Mouse (Mus musculus) embryo, embryonic 11.5 days (tissue): ENCODE data around the gene Uox.

ENCODE experiments used
- DNase-seq: peaks from one replicate; pipeline ENCODE4 v3.0.0-alpha.2; 2012; ENCODE audit warnings: low read depth, low spot score

Uox gene

GRCm38 (mm10) chr3:146583908-146584307, 13.7 kb downstream of the Uox start:
- no peak for DNase-seq

DNA sequence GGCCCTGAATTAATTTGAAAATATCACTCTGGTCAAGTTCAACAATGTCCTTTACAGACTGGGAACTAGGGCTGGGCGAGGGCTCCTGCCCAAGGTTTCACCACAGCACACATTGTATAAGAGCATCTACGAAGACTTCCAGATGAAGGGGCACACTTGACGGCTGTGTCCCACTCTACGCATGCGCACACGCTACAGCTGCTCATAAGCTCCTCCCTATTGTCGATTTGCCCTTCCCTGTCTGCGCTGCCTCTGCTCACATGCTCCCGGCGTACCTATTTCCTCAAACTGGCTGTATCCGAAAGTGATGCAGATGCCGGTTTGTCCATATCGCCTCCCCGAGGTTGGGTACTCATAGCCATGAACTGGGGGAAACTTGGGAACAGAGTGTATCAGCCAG, 16.4 kb downstream of the Uox start:
- no peak for DNase-seq

DNA sequence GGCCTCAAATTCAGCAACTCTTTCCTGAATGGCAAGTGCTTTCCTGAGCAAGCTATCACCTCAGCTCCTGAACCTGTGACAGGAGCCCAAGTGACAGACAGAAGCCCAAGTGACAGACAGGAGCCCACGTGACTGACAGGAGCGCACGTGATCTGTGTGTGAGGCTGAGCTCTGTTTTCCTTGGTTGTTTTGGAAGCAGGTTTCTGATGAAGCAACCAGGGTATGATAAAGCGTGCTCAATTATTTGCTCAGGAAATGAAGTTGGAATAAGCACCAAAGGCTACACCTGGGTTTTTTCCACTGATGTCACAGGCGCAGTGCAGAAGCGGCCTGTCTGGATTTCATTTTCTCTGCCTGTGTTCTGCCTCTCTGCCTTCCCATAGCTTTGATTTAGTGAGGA, 19.3 kb downstream of the Uox start:
- no peak for DNase-seq

DNA sequence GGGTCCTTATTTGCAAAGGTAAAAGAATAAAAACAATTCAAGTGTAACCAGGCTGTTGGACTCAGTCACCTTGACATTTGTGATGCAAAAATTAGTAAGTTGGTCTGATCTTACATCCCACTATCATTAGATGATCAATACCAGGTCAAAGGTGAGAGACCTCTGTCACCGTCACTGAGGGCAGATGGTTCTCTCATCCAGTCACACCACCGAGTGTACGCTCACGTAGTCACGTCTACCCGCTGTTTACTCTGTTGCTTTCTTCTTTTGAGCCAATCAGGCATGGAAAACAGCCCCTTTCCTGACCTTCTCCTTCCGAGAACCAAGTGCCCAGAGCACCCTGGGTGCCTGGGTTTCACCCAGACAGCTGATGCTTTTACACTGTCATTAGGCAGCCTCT, 20.9 kb downstream of the Uox start:
- DNase-seq, result no peak

DNA sequence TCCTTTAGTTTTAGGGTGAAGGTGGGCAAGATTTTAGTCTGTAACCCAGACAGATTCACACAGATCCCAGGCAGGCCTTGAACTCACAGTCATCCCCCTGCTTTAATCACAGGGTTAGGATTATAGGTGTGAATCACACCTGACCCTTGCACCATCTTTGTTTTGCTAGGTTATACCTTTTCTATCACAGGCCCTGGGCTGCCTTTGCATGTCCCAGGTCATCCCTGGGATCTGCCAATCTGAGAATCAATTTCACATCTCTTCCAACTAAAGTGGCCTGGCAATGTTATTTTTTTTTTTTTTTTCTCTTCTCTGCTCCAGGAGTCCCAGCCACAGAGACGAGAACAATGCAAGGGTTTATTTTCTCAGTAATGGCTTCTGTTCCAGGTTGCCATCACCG, 21.4 kb downstream of the Uox start:
- DNase-seq, result no peak

- DNase-seq, result no peak
These were observed 25.2 kb downstream of the Uox start for GRCm38 (mm10) chr3:146595440-146595839.

- DNase-seq, result no peak
These were observed 26.2 kb downstream of the Uox start for GRCm38 (mm10) chr3:146596387-146596786.

GRCm38 (mm10) chr3:146596864-146597263, 26.6 kb downstream of the Uox start:
- no peak for DNase-seq

GRCm38 (mm10) chr3:146598411-146598810, 28.2 kb downstream of the Uox start:
- DNase-seq, result no peak

- DNase-seq, result no peak
These were observed 29.1 kb downstream of the Uox start for GRCm38 (mm10) chr3:146599198-146599900.

DNA sequence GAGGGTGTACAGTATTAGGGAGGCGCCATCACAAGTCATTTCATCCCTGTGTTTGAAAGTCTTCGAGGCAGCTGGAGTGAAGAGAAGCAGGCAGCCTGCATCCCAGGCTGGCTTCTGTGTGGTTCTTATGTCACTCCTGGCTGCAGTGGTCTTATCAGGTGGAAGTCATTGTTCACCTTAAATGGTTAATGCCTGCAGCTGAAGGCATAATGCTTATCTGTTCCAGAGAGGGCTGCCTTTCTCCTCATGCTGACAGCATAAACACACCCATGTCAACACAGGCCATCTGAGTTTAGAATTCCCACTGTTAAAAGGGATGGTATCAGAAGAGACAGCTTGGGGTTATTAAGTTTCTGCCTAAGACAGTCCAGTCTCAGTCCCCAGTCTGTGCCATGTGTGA, 31.0 kb downstream of the Uox start:
- no peak for DNase-seq

DNA sequence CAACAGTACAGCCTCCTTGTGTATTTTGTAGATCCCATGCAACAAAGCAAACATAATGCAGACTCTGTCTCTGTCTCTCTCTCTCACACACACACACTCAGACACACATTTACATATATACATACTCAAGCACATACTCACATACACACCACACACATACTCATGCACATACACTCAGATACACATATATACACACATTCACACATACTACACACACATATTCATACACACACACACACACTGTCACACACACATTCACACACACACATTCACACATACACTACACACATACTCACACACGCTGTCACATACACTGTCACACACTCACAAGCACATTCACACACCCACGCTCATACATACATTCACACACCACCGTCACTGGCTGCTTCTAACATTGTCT, 32.3 kb downstream of the Uox start:
- no peak for DNase-seq

DNA sequence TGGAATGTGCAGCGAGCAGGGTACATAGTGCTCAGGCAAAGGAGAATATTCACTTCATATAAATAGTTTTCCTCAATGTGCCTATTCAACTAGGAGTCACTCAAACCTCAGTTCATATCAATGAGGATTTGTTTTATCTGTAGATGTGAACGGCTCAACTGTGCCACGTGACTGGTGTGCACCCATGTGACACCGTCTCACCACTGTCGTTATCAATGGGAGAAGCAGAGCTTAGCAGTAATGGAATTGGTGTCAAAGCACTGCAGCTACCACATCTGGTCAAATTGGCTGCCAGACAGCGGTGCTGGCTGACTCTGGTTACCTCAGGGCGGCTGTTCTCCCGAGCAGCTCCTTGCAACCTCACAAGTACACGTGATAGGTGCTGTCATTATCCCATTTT, 34.4 kb downstream of the Uox start:
- no peak for DNase-seq

GRCm38 (mm10) chr3:146607368-146607767, 37.1 kb downstream of the Uox start:
- no peak for DNase-seq

GRCm38 (mm10) chr3:146610322-146610721, 40.1 kb downstream of the Uox start:
- DNase-seq, result no peak

DNA sequence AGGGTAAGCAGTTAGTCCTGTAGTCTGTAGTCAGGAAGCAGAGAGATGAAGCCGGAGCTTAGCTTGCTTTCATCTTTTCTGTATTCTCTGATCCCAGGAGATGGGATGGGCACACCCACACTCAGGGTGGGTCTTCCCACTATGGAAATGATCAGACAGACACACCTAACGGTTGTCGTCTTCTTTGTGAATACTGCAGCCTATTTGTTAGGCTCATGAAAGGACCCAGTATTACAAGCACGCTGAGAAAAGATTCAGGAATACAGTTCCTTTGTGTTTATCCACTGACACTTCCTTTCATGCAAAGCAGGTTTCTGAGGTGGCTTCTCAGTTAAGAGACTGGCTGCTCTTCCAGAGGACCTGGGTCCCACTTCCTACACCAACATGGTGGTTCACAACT, 41.0 kb downstream of the Uox start:
- no peak for DNase-seq

DNA sequence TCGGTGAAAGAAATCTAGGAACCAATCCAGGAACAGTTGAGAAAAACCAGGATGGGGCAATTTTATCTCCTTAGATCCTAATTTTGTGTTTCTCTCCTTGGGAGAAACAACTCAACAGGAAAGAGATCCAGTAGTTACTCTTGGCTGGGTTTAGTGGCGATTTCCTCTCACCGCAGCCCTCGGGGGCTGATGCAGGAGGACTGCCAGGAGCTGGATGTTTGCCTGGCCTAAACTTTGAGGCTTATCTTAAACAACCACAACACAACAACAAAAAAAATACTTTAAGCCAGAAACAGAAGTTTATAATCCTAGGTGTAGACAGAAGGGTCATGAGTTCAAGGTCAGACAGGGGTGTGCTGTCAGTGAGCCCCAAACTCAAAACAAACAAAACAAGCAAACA, 41.6 kb downstream of the Uox start:
- no peak for DNase-seq

- DNase-seq, result no peak
These were observed 45.3 kb downstream of the Uox start, which contains the start of gene Dnase2b for GRCm38 (mm10) chr3:146615496-146615895. TSS of gene Dnase2b (minus strand) at chr3:146615596.

DNA sequence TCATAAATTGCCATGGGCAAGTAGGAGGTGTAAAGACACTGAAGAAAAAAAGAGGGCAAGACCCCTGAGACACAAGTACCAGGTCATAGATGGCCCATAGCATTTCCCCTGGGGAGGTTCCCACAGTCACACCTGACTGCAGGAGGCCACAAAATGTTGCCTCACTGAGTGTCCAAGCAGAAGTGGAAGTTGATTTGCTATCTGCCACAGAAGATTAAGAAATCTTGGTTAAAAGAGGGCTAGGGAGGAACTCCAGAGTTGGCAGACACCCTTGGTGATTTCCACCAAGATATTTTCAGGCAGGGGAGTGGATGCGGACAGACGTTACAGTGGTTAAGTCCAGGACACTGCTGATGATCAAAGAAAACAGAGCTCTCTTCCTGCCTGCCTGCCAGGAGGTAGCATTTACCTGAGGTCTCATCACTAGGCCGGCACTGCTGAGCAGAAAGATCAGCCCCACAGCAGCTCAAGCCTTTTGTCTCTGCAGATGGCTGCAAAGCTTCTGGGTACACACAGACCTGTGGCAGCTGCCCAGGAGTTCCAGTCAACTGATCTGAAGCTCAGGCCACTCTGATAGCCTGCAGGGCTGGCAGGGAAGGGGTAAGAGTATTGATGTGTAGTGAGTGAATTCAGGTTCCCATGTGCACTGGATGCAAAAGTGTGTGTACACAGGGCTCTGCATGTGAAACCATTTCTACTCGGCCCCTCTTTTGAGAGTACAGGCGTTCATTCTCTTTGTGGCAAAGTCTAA, 46.5 kb downstream of the Uox start:
- no peak for DNase-seq

- DNase-seq, result no peak
These were observed 47.7 kb downstream of the Uox start for GRCm38 (mm10) chr3:146617946-146618345.

DNA sequence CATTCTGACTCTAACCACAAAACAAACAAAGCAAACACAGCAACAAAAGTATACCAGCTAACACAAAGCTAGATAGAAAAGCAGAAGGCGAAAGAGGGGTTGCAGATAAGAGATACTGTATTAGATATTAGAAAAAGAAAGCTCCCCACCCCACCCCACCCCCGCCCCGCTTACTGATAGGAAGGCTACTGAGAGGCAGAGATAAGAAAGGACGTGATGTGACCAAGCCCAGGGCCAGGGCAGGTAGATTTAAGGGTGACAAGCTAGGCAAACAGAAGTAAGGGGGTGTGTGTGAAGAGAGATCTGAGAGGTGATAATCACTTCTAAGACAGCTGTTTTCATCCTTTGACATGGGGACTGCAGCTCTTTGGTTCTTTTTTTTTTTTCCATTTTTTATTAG, 48.1 kb downstream of the Uox start:
- DNase-seq, result no peak

- no peak for DNase-seq
These were observed 49.9 kb downstream of the Uox start for GRCm38 (mm10) chr3:146620101-146620500.

GRCm38 (mm10) chr3:146620555-146621249, 50.5 kb downstream of the Uox start:
- DNase-seq, result no peak
